Mouse (Mus musculus) spleen, adult 2 months (tissue): ENCODE measurements at regions not wholly inside any gene's neighbourhood (a gene's known extent, or its start where the extent isn't known, plus 50 kb on each side); places are given as distances from the start of the nearest gene placed in this dataset.

Experiments used
- DNase-seq, 2 experiments: peaks; one replicate each; pipeline versions ENCODE4 v3.0.0 to v3.0.0-alpha.2; 2012 to 2021; ENCODE audit warnings: low spot score in 2 of 2, low read depth in 1 of 2
- H3K27ac ChIP-seq: fragments of 200-500 bp; 2 replicates; pipeline ENCODE4 v1.5.1; 2012; ENCODE audit warnings: low read length, inconsistent platforms; ENCODE audit not compliant: insufficient read depth
- H3K27me3 ChIP-seq: fragments of 200-500 bp; 2 replicates; pipeline ENCODE4 v1.6.1; 2012; ENCODE audit warnings: mild to moderate bottlenecking, moderate library complexity, low read length, inconsistent platforms; ENCODE audit not compliant: control insufficient read depth, insufficient read depth
- H3K36me3 ChIP-seq: fragments of 200-500 bp; 2 replicates; pipeline ENCODE4 v1.6.1; 2012; ENCODE audit warnings: mild to moderate bottlenecking, low read length, inconsistent platforms; ENCODE audit not compliant: control insufficient read depth, insufficient read depth
- H3K4me1 ChIP-seq: fragments of 200-500 bp; 2 replicates; pipeline ENCODE4 v1.6.1; 2011; ENCODE audit warnings: inconsistent platforms; ENCODE audit not compliant: control insufficient read depth, insufficient read depth, insufficient read length
- H3K4me3 ChIP-seq: fragments of 200-500 bp; 2 replicates; pipeline ENCODE4 v1.5.1; 2011; ENCODE audit warnings: mild to moderate bottlenecking, inconsistent platforms; ENCODE audit not compliant: insufficient read depth, insufficient read length; ENCODE audit errors: extremely low read depth
- CTCF ChIP-seq: fragments of 200-500 bp; IDR thresholded peaks from 2 replicates; pipeline ENCODE4 v1.5.1; 2011; ENCODE audit warnings: mild to moderate bottlenecking, inconsistent platforms; ENCODE audit not compliant: insufficient read depth, insufficient read length, insufficient replicate concordance; ENCODE audit errors: extremely low read depth
- POLR2A ChIP-seq: fragments of 200-500 bp; IDR thresholded peaks from 2 replicates; pipeline ENCODE4 v1.6.1; 2011; ENCODE audit warnings: low read depth, low read length, inconsistent platforms
- WGBS: fragments of 180-500 bp; shearing (Covaris S2); methylation state at CpG from one replicate; pipeline ENCODE4 v1.1.7; 2018; 5-methylcytosine and 5-hydroxymethylcytosine counted together

- H3K4me3 ChIP-seq: no peak overlapping the region
- H3K4me1 ChIP-seq: no peaks in the 10 kb centered on the region
- DNase-seq: no peak
- no peak overlapping the region for H3K27ac ChIP-seq
- 68% methylated on average over 5 of the region's 5 CpGs for WGBS
- H3K27me3 ChIP-seq: no peaks in the 10 kb centered on the region
- no peaks in the 10 kb centered on the region for H3K36me3 ChIP-seq
- no peak for TF ChIP-seq POLR2A
- TF ChIP-seq CTCF: no peak
Observed at GRCm38 (mm10) chr6:84491106-84491505, 102.6 kb downstream of the Cyp26b1 start.

- DNase-seq: no peak
- no peak overlapping the region for H3K4me3 ChIP-seq
- no peak overlapping the region for H3K27ac ChIP-seq
- 61% methylated on average over 7 of the region's 7 CpGs for WGBS
- H3K27me3 ChIP-seq: no peaks in the 10 kb centered on the region
- H3K4me1 ChIP-seq: no peaks in the 10 kb centered on the region
- no peaks in the 10 kb centered on the region for H3K36me3 ChIP-seq
- no peak for TF ChIP-seq CTCF
- no peak for TF ChIP-seq POLR2A
Observed at GRCm38 (mm10) chr6:84481205-84481604, 112.5 kb downstream of the Cyp26b1 start.

- 79% methylated on average over 6 of the region's 6 CpGs for WGBS
- H3K4me1 ChIP-seq: no peaks in the 10 kb centered on the region
- no peak overlapping the region for H3K4me3 ChIP-seq
- no peaks in the 10 kb centered on the region for H3K27me3 ChIP-seq
- H3K27ac ChIP-seq: no peak overlapping the region
- no peaks in the 10 kb centered on the region for H3K36me3 ChIP-seq
- TF ChIP-seq POLR2A (no peak), CTCF (no peak)
- no peak for DNase-seq
Observed at GRCm38 (mm10) chr6:84477072-84477471, 116.6 kb downstream of the Cyp26b1 start.

DNA sequence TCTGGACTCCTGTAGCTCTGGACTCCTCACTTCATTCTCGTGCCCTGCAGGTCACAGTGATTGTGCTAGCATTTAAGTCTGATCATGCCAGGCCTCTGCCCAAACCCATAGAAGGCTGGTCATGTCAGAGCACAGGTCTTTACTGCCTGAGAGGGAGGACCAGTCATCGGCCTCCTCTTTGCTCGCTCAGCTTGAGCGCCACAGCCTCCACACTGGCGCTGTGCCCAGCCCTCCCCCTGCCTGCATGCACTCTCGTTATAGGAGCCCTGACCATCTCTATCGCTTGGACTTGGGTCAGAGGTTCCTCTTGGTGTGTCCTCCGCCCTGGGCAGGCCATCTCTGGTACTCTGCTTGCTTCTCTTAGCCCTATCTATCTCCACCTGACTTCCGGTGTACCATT lies 117.2 kb downstream of the Cyp26b1 start:
- no peak for TF ChIP-seq CTCF
- H3K4me3 ChIP-seq: no peak overlapping the region
- no peaks in the 10 kb centered on the region for H3K36me3 ChIP-seq
- DNase-seq: no peak
- no peak overlapping the region for H3K27ac ChIP-seq
- no peaks in the 10 kb centered on the region for H3K27me3 ChIP-seq
- no peaks in the 10 kb centered on the region for H3K4me1 ChIP-seq
- 59% methylated on average over 9 of the region's 9 CpGs for WGBS

DNA sequence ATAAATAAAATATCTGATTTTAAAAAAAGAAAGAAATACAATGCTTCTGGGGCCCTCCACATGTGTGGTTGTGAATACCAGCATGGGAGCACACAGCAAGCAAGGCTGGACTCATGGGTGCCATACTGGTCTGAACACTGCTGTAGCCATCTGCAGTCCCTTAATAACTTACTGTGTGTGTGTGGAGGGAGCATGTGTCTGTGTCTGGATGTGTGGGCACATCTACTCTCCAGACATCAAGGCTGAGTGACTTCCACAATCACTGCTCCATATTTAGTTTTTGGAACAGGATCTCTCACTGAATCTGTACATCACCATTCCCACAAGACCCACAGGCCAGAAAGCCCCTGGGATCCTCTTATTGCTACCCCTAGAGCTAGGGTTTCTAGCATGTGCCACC lies 118.9 kb downstream of the Cyp26b1 start:
- Histone ChIP-seq H3K4me1 (no peaks in the 10 kb centered on the region), H3K27ac (no peak overlapping the region), H3K36me3 (no peaks in the 10 kb centered on the region), H3K27me3 (no peaks in the 10 kb centered on the region), H3K4me3 (no peak overlapping the region)
- no peak for DNase-seq
- TF ChIP-seq POLR2A (no peak), CTCF (no peak)

DNA sequence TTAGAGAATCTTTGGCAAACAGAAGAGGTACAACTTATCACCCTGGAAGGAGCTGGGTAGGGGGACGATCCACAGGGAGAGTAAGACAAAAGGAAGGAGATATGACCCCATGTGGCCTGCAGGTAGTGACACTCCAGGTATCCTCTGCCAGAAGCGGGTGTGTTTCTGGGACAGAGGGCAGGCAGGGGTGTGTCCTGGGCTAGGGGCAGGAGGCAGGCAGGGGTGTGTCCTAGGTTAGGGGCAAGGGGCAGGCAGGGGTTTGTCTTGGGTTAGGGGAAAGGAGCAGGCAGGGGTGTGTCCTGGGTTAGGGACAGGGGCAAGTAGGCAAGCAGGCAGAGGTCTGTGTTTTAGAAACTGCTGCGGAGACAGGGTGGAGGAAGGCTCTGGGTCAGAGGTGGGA lies 120.5 kb downstream of the Cyp26b1 start:
- no peak overlapping the region for H3K27ac ChIP-seq
- H3K36me3 ChIP-seq: no peaks in the 10 kb centered on the region
- H3K4me1 ChIP-seq: no peaks in the 10 kb centered on the region
- 84% methylated on average over 3 of the region's 3 CpGs for WGBS
- H3K4me3 ChIP-seq: no peak overlapping the region
- DNase-seq: no peak
- H3K27me3 ChIP-seq: no peaks in the 10 kb centered on the region
- TF ChIP-seq POLR2A: no peak
- no peak for TF ChIP-seq CTCF

DNA sequence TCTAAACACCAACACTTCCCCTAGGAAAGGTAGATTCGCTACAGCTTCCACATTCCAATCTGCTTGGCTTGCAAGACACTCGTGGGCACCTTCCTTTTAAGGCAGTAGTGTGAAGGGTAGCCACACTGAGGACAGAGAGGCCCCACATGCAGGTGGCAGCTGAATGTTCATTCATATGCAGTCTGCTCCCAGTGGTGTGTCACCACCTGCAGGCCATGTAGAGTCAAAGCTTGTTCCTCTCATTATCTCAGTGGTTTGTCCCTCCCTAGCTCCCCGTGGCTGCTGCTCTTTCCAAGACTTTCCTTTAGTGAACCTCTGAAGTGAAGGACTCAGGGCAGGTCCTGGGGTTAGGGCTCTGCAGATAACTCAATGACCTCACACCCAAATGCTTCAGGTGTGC lies 121.4 kb downstream of the Cyp26b1 start:
- 21% methylated on average over 3 of the region's 3 CpGs for WGBS
- Histone ChIP-seq H3K27me3 (no peaks in the 10 kb centered on the region), H3K36me3 (no peaks in the 10 kb centered on the region), H3K4me3 (no peak overlapping the region), H3K27ac (no peak overlapping the region), H3K4me1 (no peaks in the 10 kb centered on the region)
- TF ChIP-seq POLR2A (no peak), CTCF (no peak)
- DNase-seq: no peak
